Mouse (Mus musculus) spleen, adult 2 months (tissue): ENCODE data around the gene Tcf7l2. TPM values are rescaled to one million over a fixed set of nuclear protein-coding genes. Genes with fewer than 3 reads are reported as not detected.

Source experiments
- DNase-seq, 2 experiments: peaks; one replicate each; pipeline versions ENCODE4 v3.0.0 to v3.0.0-alpha.2; 2012 to 2021; ENCODE audit warnings: low spot score in 2 of 2, low read depth in 1 of 2
- H3K27ac ChIP-seq: fragments of 200-500 bp; 2 replicates; pipeline ENCODE4 v1.5.1; 2012; ENCODE audit warnings: low read length, inconsistent platforms; ENCODE audit not compliant: insufficient read depth
- H3K27me3 ChIP-seq: fragments of 200-500 bp; 2 replicates; pipeline ENCODE4 v1.6.1; 2012; ENCODE audit warnings: mild to moderate bottlenecking, moderate library complexity, low read length, inconsistent platforms; ENCODE audit not compliant: control insufficient read depth, insufficient read depth
- H3K36me3 ChIP-seq: fragments of 200-500 bp; 2 replicates; pipeline ENCODE4 v1.6.1; 2012; ENCODE audit warnings: mild to moderate bottlenecking, low read length, inconsistent platforms; ENCODE audit not compliant: control insufficient read depth, insufficient read depth
- H3K4me1 ChIP-seq: fragments of 200-500 bp; 2 replicates; pipeline ENCODE4 v1.6.1; 2011; ENCODE audit warnings: inconsistent platforms; ENCODE audit not compliant: control insufficient read depth, insufficient read depth, insufficient read length
- H3K4me3 ChIP-seq: fragments of 200-500 bp; 2 replicates; pipeline ENCODE4 v1.5.1; 2011; ENCODE audit warnings: mild to moderate bottlenecking, inconsistent platforms; ENCODE audit not compliant: insufficient read depth, insufficient read length; ENCODE audit errors: extremely low read depth
- CTCF ChIP-seq: fragments of 200-500 bp; IDR thresholded peaks from 2 replicates; pipeline ENCODE4 v1.5.1; 2011; ENCODE audit warnings: mild to moderate bottlenecking, inconsistent platforms; ENCODE audit not compliant: insufficient read depth, insufficient read length, insufficient replicate concordance; ENCODE audit errors: extremely low read depth
- POLR2A ChIP-seq: fragments of 200-500 bp; IDR thresholded peaks from 2 replicates; pipeline ENCODE4 v1.6.1; 2011; ENCODE audit warnings: low read depth, low read length, inconsistent platforms
- WGBS: fragments of 180-500 bp; shearing (Covaris S2); methylation state at CpG from one replicate; pipeline ENCODE4 v1.1.7; 2018; 5-methylcytosine and 5-hydroxymethylcytosine counted together
- polyA plus RNA-seq: library from polyadenylated mRNA; depleted of rRNA; stranded (reverse); fragments of >200 nt; gene quantifications from 2 replicates; pipeline ENCODE4 v1.2.3, GENCODE M21; 2012

Tcf7l2 gene
- polyA plus RNA-seq, 1 experiment = 11.3 TPM

DNA sequence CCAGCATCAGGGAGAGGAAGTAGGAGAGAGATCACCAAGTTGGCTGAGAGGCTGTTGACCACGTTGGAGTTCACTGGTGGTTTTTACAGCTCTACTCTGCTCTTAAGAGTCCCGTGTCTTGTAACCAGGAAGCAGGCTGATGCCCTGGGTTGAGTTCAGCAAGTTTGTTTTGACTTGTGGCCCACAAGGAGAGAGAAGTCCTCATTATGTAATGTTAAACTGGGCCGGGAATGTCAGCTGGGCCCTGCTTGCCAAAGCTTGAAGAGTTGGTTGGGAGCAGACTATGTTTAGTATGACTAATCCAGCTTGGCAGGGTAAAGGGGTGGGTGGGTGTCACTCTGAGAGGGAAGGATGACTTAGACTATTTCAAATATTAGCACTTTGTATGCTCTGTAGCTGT lies 134.9 kb downstream of the Tcf7l2 start:
- Histone ChIP-seq H3K36me3 (no peaks in the 10 kb centered on the region), H3K27ac (no peak overlapping the region), H3K4me1 (no peaks in the 10 kb centered on the region), H3K4me3 (no peak overlapping the region), H3K27me3 (no peaks in the 10 kb centered on the region)
- no peak for DNase-seq
- TF ChIP-seq POLR2A (no peak), CTCF (no peak)
- WGBS = 23% methylated on average over 3 of the region's 3 CpGs

DNA sequence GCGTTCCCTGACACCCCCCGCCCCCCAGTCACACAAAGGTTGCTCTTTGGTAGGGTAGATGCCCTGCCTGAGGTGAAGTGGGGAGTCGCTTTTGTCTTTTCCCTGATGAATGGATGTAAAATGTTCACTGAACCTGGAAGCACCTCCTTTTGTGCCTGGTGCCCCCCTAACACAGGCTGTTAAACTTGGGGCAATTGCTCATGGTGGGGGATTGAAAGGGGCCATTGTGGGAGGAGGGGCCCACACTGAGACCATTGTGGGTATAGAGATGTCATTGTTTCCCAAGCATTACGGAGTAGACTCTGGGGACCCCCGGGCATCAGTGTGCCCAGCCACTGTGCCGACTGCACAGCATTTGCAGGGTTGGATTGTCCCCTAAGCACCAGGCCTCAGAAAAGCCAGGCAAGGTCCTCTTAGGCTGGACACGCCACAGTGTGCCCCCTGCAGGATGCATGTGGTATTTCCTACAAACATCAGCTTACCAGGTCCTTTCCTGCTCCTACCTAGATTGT lies 135.8 kb downstream of the Tcf7l2 start:
- peak; percentile 70; the same call in 1 of the 2 replicates for TF ChIP-seq CTCF
- TF ChIP-seq POLR2A = no peak
- no peak overlapping the region for H3K27ac ChIP-seq
- no peaks in the 10 kb centered on the region for H3K4me1 ChIP-seq
- H3K27me3 ChIP-seq = no peaks in the 10 kb centered on the region
- H3K36me3 ChIP-seq = no peaks in the 10 kb centered on the region
- 70% methylated on average over 7 of the region's 7 CpGs for WGBS
- peak; percentile 17 to 61 for DNase-seq
- H3K4me3 ChIP-seq = no peak overlapping the region

DNA sequence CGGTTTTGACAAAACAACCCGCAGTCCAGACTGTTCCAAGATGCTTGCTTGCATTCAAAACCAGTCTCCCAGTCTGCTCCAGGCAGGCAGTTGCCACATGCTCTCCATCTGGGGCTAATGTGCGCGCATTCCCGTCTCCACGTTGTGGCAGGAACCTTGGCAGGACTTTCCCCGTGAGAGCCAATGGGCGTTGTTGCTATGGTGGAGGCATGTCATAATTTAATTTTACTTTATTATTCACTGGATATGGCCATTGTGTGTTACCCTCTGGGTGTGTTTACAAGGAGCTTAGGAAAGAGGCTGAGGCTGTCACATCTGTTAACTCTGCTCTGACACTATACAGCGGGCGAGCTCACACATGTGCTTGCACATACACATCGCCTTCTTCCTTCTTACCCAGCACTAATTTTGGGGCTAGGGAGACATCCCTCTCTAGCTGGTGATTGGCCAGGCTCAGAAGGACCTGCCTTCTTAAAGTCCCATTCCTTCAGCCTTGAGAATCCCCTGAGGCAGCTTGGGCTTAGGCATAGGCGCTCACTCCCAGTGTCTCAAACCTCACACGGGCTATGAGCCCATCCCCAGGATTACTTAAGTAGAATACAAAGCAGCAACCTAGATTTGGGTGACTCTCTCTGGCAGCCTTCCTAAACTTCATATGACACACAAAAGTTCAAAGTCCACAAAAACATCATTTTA lies 139.2 kb downstream of the Tcf7l2 start:
- WGBS = 95% methylated on average over 13 of the region's 13 CpGs
- Histone ChIP-seq H3K27me3 (no peaks in the 10 kb centered on the region), H3K27ac (no peak overlapping the region), H3K36me3 (no peaks in the 10 kb centered on the region), H3K4me1 (no peaks in the 10 kb centered on the region), H3K4me3 (no peak overlapping the region)
- no peak for DNase-seq
- TF ChIP-seq POLR2A = no peak
- no peak for TF ChIP-seq CTCF

DNA sequence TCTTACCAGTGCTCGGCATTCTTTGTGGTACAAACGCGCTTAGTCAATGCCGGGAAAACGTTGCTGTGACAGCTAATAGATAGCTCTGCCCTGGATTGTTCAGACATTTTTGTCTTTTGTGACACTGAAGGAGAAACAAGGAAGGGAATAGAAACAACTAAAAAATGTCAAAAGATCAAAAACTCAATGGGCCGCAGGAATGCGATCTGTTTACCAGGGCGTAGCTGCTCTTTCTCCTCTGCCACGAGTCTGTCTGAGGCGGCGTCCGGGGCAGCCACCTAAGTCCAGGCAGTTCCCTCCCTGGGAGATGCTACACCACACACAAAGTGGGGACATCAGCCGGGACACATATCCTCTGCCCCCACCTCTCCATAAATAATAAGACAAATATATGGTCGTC lies 144.9 kb downstream of the Tcf7l2 start:
- Histone ChIP-seq H3K4me3 (no peak overlapping the region), H3K27me3 (no peaks in the 10 kb centered on the region), H3K36me3 (no peaks in the 10 kb centered on the region), H3K27ac (no peak overlapping the region), H3K4me1 (no peaks in the 10 kb centered on the region)
- TF ChIP-seq POLR2A = no peak
- TF ChIP-seq CTCF = no peak
- 92% methylated on average over 14 of the region's 14 CpGs for WGBS
- no peak for DNase-seq

DNA sequence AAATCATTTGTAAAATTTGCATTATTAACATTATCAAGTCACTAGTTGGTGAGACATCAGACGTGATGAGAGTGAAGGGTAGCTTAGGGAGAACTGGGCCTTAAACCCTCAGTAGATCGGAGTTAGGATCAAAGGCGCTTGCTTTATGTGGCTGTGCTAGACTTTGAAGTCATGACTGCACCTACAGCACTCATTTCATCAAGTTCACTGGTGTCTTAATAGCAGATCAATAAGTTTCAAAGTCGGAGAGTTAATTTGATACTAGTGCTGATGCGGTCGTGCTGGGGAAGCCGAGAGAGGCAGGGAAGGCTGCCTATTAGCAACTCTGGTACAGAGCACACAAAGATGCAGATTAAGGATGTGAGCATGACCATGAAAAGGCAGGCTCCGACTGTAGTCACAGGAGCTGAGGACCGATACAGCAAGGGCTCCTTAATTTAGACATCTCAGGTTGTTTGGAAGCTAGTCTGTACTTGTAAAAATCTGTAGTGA lies 150.1 kb downstream of the Tcf7l2 start:
- 0 out of 2 replicates have a peak, but pooled peaks cover 1% of the 10 kb centered on the region for H3K27me3 ChIP-seq
- no peaks in the 10 kb centered on the region for H3K4me1 ChIP-seq
- WGBS = 92% methylated on average over 9 of the region's 9 CpGs
- no peak for DNase-seq
- no peak overlapping the region for H3K27ac ChIP-seq
- no peak for TF ChIP-seq POLR2A
- no peak for TF ChIP-seq CTCF
- H3K4me3 ChIP-seq = no peak overlapping the region
- H3K36me3 ChIP-seq = no peaks in the 10 kb centered on the region

DNA sequence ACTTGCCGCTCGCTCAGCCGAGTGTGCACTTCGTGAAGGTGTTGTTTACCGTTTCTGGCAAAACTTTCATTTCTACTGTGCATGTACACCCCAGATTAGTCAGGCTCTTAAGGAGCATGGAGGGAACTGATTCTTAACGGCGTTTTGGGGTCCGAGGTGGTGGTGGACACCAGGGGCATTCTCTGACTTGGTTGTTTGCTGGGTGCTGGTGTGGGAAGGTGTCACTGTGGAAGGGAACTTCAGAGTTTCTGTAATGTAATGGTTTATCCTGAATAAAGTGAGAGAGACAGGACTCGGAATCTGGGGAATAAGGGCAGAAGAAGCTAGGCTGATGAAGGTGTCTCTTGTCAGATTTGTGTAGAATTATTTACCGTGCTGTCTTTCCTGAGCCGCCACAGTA lies 151.9 kb downstream of the Tcf7l2 start:
- Histone ChIP-seq H3K36me3 (no peaks in the 10 kb centered on the region), H3K27ac (no peak overlapping the region), H3K4me1 (no peaks in the 10 kb centered on the region), H3K27me3 (0 out of 2 replicates have a peak, but pooled peaks cover 1% of the 10 kb centered on the region), H3K4me3 (no peak overlapping the region)
- WGBS = 94% methylated on average over 11 of the region's 11 CpGs
- TF ChIP-seq CTCF (no peak), POLR2A (no peak)
- no peak for DNase-seq

DNA sequence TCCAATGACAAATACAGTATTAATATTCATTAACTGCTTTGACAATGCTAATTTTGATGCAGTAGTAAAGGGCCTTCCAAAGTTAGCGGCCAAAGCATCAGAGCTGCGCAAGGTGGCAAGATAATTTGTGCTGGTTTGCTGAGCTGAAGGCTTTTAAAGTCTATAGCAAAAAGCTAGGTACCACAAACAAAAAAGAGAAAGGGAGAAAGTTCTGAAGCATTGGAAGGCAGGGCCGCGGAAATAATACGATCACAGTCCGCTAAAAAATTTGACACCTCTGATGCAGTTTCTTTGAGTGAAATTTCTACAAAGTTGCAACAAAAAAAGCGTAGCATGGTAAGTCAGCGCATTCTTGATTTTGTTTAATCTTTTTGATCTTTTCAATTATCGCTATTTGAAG lies 152.8 kb downstream of the Tcf7l2 start:
- Histone ChIP-seq H3K27ac (no peak overlapping the region), H3K4me3 (no peak overlapping the region), H3K36me3 (no peaks in the 10 kb centered on the region), H3K4me1 (no peaks in the 10 kb centered on the region), H3K27me3 (0 out of 2 replicates have a peak, but pooled peaks cover 1% of the 10 kb centered on the region)
- WGBS = 95% methylated on average over 9 of the region's 9 CpGs
- no peak for TF ChIP-seq CTCF
- TF ChIP-seq POLR2A = no peak
- DNase-seq = no peak
